ENCODE assay signal across 8 mouse cellular contexts in the genomic region with DNA sequence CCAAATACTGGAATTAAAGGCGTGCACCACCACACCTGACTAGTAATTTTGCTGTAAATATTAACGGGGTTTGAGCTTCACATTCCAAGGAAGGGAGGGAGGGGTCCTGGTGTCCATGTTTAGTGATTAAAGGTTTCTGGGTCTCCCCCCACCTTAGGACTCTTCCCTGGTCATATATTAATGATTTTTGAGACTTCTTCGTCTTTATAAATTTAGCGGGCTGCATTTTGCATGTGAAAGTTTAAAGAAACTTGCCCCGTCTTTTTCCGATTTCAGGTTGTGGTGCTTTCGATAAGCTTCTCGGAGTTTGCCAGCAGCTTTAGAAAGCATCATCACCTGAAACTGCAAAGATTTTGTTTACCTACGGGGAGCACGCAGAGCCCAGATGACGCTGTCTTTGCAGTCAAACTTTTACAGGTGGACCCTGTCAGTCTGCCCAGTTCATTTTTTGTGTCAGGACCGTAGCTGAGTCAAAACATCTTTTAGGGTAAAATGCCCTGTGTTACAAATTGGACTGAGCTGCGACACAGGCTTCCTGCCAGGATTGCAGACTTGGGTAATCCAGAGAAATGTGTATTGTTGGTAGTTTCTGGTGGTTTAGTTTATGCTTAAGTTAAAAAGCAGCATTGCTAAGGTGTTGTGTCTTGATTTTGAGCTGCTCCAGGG. TPM values are rescaled to one million over a fixed set of nuclear protein-coding genes. Genes with fewer than 3 reads are reported as not detected.
DNase-seq lines count a peak whose midpoint lies in the region; ATAC-seq and TF ChIP-seq lines count a peak whose summit lies in the region.

No protein-coding gene starts in this region.

- WGBS in heart, embryonic 11.5 days (ENCODE audit: insufficient replicate concordance): 84% methylated on average over 13 of the region's 13 CpGs
- 74% methylated on average over 13 of the region's 13 CpGs for WGBS in forebrain, embryonic 14.5 days
- 93% methylated on average over 13 of the region's 13 CpGs for WGBS in limb, embryonic 10.5 days

- no peaks in the 10 kb centered on the region for H3K9me3 ChIP-seq in heart, embryonic 11.5 days (replicated peaks; ENCODE audit: control insufficient read depth, low read length)
- no peaks in the 10 kb centered on the region for H3K9me3 ChIP-seq in ES-Bruce4 (replicated peaks; ENCODE audit: control insufficient read depth, insufficient read depth, low read length, poor library complexity, severe bottlenecking)
- no peaks in the 10 kb centered on the region for H3K9me3 ChIP-seq in forebrain, embryonic 14.5 days (replicated peaks; ENCODE audit: control insufficient read depth, low read length)
- no peaks in the 10 kb centered on the region for H3K9me3 ChIP-seq in limb, embryonic 10.5 days (replicated peaks)

- DNase-seq in heart, postnatal 4 days: no peak
- DNase-seq in forebrain, embryonic 14.5 days (ENCODE audit: low spot score): no peak
- no peak for DNase-seq in limb, embryonic 10.5 days (ENCODE audit: low spot score)
- peak; percentile 50 for DNase-seq in splenic B cell, adult 2 months (ENCODE audit: low read depth, low spot score)
- DNase-seq in embryo, embryonic 10.5 days (ENCODE audit: low spot score): no peak

- H3K36me3 ChIP-seq in heart, embryonic 11.5 days (ENCODE audit: control insufficient read depth, insufficient read depth, low read length): peaks cover 3% of the 10 kb centered on the region; the same call in 1 of the 2 replicates
- H3K36me3 ChIP-seq in ES-Bruce4 (ENCODE audit: control insufficient read depth, insufficient read depth, low read length, poor library complexity, severe bottlenecking): peaks cover 30% of the 10 kb centered on the region
- peaks cover 30% of the 10 kb centered on the region for H3K36me3 ChIP-seq in forebrain, embryonic 14.5 days (ENCODE audit: control insufficient read depth, insufficient read depth, low read length)
- H3K36me3 ChIP-seq in limb, embryonic 10.5 days: peaks cover 58% of the 10 kb centered on the region
- H3K36me3 ChIP-seq in splenic B cell, adult 2 months (ENCODE audit: control insufficient read depth, insufficient read depth, low read length, poor library complexity, severe bottlenecking): peaks cover 35% of the 10 kb centered on the region

- H3K4me3 ChIP-seq in heart, embryonic 11.5 days (ENCODE audit: low read depth, low read length): 0 out of 2 replicates have a peak overlapping the region, but pooled peaks have one; percentile 16
- H3K4me3 ChIP-seq in ES-Bruce4 (ENCODE audit: low read depth, low read length): no peak overlapping the region
- peak overlapping the region; percentile 47 for H3K4me3 ChIP-seq in forebrain, embryonic 14.5 days (ENCODE audit: low read depth, low read length)
- H3K4me3 ChIP-seq in limb, embryonic 10.5 days: peak overlapping the region; percentile 26; the same call in 1 of the 2 replicates

- no peak overlapping the region for H3K27ac ChIP-seq in heart, embryonic 11.5 days (ENCODE audit: low read depth, low read length)
- H3K27ac ChIP-seq in ES-Bruce4 (ENCODE audit: insufficient read depth, low read length): peak overlapping the region; percentile 52; the same call in 1 of the 2 replicates
- no peak overlapping the region for H3K27ac ChIP-seq in forebrain, embryonic 14.5 days (ENCODE audit: low read depth, low read length)
- H3K27ac ChIP-seq in limb, embryonic 10.5 days: no peak overlapping the region

- TF ChIP-seq EP300 in ES-Bruce4 (IDR thresholded peaks at IDR 0.05; ENCODE audit: insufficient read depth, low read depth, low read length): no peak

- H3K4me1 ChIP-seq in heart, embryonic 11.5 days (ENCODE audit: control insufficient read depth, insufficient read depth, low read length): peaks cover 21% of the 10 kb centered on the region
- H3K4me1 ChIP-seq in ES-Bruce4 (ENCODE audit: control insufficient read depth, insufficient read depth, low read length): peaks cover 3% of the 10 kb centered on the region
- peaks cover 42% of the 10 kb centered on the region for H3K4me1 ChIP-seq in forebrain, embryonic 14.5 days (ENCODE audit: control insufficient read depth, insufficient read depth, low read length)
- peaks cover 24% of the 10 kb centered on the region for H3K4me1 ChIP-seq in limb, embryonic 10.5 days

- TF ChIP-seq POLR2A in ES-Bruce4 (IDR thresholded peaks at IDR 0.05; ENCODE audit: insufficient read depth, low read length): no peak

- no peaks in the 10 kb centered on the region for H3K27me3 ChIP-seq in heart, embryonic 11.5 days (ENCODE audit: control insufficient read depth, insufficient read depth, low read length)
- no peaks in the 10 kb centered on the region for H3K27me3 ChIP-seq in ES-Bruce4 (ENCODE audit: control insufficient read depth, insufficient read depth, low read length, poor library complexity, severe bottlenecking)
- H3K27me3 ChIP-seq in forebrain, embryonic 14.5 days (replicated peaks; ENCODE audit: control insufficient read depth, insufficient read depth, low read length): no peaks in the 10 kb centered on the region
- no peaks in the 10 kb centered on the region for H3K27me3 ChIP-seq in limb, embryonic 10.5 days (ENCODE audit: low read depth, poor library complexity, severe bottlenecking)
- no peaks in the 10 kb centered on the region for H3K27me3 ChIP-seq in splenic B cell, adult 2 months (ENCODE audit: control insufficient read depth, insufficient read depth, low read length, poor library complexity, severe bottlenecking)

- ATAC-seq in heart, embryonic 11.5 days (replicated peaks; ENCODE audit: insufficient number of reproducible peaks, low FRiP score, low TSS enrichment): no peak
- ATAC-seq in forebrain, embryonic 14.5 days: no peak
- ATAC-seq in activated CD4-positive, CD25-positive, alpha-beta regulatory T cell, adult 4 months: no peak

- H3K9ac ChIP-seq in heart, embryonic 11.5 days (ENCODE audit: low read depth, low read length): no peak overlapping the region
- H3K9ac ChIP-seq in ES-Bruce4 (ENCODE audit: low read depth, poor library complexity, severe bottlenecking): peak overlapping the region; percentile 46
- peak overlapping the region; percentile 46; the same call in 1 of the 2 replicates for H3K9ac ChIP-seq in forebrain, embryonic 14.5 days (ENCODE audit: low read length)

- no peak for TF ChIP-seq CTCF in ES-Bruce4 (IDR thresholded peaks at IDR 0.05; ENCODE audit: low read depth, low read length)

- H3K4me2 ChIP-seq in heart, embryonic 11.5 days: peak overlapping the region; percentile 56
- H3K4me2 ChIP-seq in forebrain, embryonic 14.5 days (ENCODE audit: low read length): peak overlapping the region; percentile 82

RNA-seq across cellular contexts. Expression of gene Btg1, which starts 5.3 kb away (rescaled TPM):
- polyA plus RNA-seq in heart, embryonic 11.5 days (2014; fragmentation: Nextera tagmentation; extraction: Ambion mirVana): 35.2 and 36.6 TPM in 2 replicates
- total RNA-seq in heart, postnatal 4 days (2021): 10 to 100 TPM; 73.5 to 81.5 TPM
- polyA plus RNA-seq in ES-Bruce4 (2011; ENCODE audit: insufficient read depth, insufficient read length, low read depth, missing spikeins): 42.0 and 42.6 TPM in 2 replicates
- polyA plus RNA-seq in forebrain, embryonic 14.5 days (2014; fragmentation: Nextera tagmentation; extraction: Ambion mirVana): 63.6 and 73.8 TPM in 2 replicates
- polyA plus RNA-seq in limb, embryonic 10.5 days (2016; fragmentation: Nextera tagmentation; extraction: Ambion mirVana): 19.3 and 34.6 TPM in 2 replicates
- 100 to 1,000 TPM; 187 to 198 TPM for polyA plus RNA-seq in activated CD4-positive, CD25-positive, alpha-beta regulatory T cell, adult 4 months (2017; shearing (Covaris generic))
